Mouse (Mus musculus) spleen, postnatal 0 days (tissue): Measurements from ENCODE around the gene Pxmp2. TPM values are rescaled to one million over a fixed set of nuclear protein-coding genes. Genes with fewer than 3 reads are reported as not detected.

Experiments
- polyA plus RNA-seq: library from polyadenylated mRNA; unstranded; fragments of >200 nt; fragmentation: Nextera tagmentation; extraction: Ambion mirVana; gene quantifications from 2 replicates; pipeline ENCODE4 v1.2.1, GENCODE M21; 2015

Gene Pxmp2
- polyA plus RNA-seq: 12.9 and 13.6 TPM in 2 replicates

DNA sequence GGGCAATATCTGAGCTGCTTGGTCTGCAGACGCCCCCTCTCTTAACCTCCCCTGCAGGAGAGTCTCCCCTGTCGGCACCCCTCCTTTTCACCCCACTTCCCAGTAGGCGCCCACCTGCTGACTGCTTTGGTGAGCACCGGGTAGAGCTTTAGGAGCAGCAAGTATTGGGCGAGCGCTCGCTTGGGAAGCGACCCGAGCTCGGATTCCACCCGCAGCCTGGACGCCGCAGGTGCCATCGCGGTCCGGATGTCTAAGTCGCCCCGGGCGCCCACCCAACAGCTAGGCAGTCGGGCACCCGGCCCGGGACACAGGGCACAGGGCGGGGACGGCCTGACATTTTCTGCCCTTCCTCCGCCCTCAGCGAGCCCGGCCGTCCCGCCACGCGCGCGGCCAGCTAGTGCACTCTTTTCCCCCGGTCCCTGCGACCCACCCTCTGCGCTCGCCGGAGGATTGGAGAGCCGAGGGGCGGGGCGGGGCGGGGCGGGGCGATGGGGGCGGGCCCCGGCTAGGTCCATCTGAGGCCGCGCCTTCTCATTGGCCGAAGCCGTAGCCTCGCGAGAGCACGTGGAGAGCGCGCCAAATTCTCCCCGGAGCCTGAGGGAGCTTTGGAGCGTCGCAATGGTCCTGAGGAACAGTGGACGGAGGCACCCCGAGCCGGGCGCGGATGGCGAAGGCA lies at the start of gene Pxmp2, which contains the start of gene Pole:
Pxmp2 (minus strand) TSS at position 417 of the 676 bp plus-strand sequence.
Pole (plus strand) TSS at position 537 of the 676 bp plus-strand sequence.

DNA sequence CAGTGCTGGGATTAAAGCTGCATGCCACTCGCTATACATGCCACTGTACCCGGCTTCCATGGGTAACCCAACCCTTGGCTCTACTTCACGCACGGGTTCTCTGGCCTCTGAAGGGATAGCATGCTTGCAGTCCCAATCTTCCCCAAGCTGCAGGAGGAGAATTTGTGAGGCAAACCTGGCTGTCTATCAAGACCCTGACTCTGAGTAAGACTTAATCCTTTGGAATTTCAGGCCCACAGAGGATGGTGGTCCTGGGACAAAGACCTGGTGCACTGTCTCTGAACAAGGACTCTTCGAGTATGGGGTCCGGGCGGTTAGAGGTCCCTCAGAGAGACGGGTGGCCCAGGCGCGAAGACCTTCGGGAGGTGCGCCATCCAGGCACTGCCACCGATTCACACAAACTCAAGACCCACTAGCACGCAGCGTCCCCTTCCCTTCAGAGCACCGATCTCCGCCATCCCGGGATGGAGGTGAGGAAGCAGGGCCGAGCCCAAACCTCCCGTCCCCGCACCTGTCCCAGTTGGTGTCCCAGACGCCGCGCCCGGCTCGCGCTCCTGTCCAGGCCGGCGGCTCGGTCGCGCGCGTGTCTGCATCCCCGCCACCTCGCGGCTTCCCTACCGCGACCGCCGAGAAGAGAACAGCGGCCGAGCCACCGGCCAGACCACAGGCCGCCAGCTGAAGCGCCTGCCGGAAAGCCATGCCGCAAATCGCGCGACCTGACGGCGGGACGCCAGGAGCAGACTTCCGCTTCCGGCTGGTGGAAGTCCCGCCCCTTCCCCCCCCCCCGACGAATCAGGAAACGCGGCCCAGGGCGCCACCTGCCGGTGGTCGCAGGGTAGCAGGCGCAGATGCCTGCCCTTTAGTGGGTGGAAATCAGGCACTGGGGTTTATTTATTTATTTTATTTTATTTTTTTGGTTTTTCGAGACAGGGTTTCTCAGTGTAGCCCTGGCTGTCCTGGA lies 16.6 kb downstream of the Pxmp2 start, which contains the start of gene Pgam5:
Pgam5 (minus strand) TSS at position 773 of the 961 bp plus-strand sequence.

DNA sequence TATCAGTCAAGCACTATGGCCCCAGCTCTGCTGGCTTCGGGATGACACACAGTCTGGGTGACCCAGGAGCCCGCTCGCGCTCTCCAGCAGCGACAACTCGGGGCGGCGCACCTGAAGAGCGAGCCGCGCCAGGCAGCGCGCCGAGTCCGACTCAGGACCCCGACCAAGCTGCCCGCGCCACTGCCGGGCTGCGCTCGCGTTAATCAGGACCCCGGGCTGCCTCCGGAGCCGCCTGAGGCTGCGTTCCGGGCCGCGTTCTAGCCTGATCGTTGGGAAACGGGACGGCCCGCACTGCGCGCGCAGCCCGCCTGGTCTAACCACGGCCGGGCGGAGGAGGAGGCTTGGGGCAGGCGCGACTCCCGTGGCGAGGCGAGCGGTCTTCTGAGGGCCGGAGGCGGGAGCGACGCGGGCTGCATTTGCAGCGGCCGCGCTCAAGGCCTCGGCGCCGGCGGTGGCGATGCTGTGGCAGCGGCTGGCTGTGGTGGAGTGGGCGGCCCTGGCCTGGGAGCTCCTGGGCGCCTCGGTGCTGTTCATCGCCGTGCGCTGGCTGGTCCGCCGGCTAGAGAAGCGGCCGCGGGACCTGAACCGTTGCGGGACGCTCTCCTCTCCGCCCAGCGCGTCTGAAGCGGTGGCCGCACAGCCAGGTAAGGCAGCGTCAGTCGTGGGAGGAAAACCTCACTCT lies 55.1 kb downstream of the Pxmp2 start, which contains the start of gene Ankle2:
Ankle2 (plus strand) TSS at position 225 of the 682 bp plus-strand sequence.

Other genes starting within 250 kb of the Pxmp2 start
- 1.6 and 1.8 TPM in 2 replicates for gene Gm17655, start 213.7 kb downstream of the Pxmp2 start, polyA plus RNA-seq
- gene Gm35315, start 191.8 kb downstream of the Pxmp2 start, polyA plus RNA-seq: 0.41 and 0.61 TPM in 2 replicates
- 0.36 and 0.49 TPM in 2 replicates for gene Plcxd1, start 186.2 kb downstream of the Pxmp2 start, polyA plus RNA-seq
- gene Gtpbp6, start 178.0 kb downstream of the Pxmp2 start, polyA plus RNA-seq: 13.4 and 17.1 TPM in 2 replicates
- gene Zfp605, start 176.1 kb downstream of the Pxmp2 start, polyA plus RNA-seq: 2.4 and 3.0 TPM in 2 replicates
- gene Chfr, start 150.3 kb downstream of the Pxmp2 start, polyA plus RNA-seq: 26.3 and 26.4 TPM in 2 replicates
- 7.4 TPM in 2 replicates for gene Golga3, start 109.5 kb downstream of the Pxmp2 start, polyA plus RNA-seq
- 16.2 and 18.0 TPM in 2 replicates for gene Ankle2, start 55.2 kb downstream of the Pxmp2 start, polyA plus RNA-seq
- gene Pgam5, start 16.3 kb downstream of the Pxmp2 start, polyA plus RNA-seq: 33.9 and 34.5 TPM in 2 replicates
- gene Pole, start 120 bp upstream of the Pxmp2 start, polyA plus RNA-seq: 18.9 and 20.6 TPM in 2 replicates
- gene P2rx2, start 57.0 kb upstream of the Pxmp2 start, polyA plus RNA-seq: 0.22 and 0.34 TPM in 2 replicates
- gene Lrcol1, start 58.5 kb upstream of the Pxmp2 start, polyA plus RNA-seq: not detected in 2 replicates
- 6.9 and 7.5 TPM in 2 replicates for gene Fbrsl1, start 162.3 kb upstream of the Pxmp2 start, polyA plus RNA-seq